Mouse (Mus musculus) intestine, postnatal 0 days (tissue): ENCODE results near the gene Trp73. TPM values are rescaled to one million over a fixed set of nuclear protein-coding genes. Genes with fewer than 3 reads are reported as not detected.

Experiments used
- ATAC-seq: fragments of 200-750 bp; cut with Nextera tagmentation; 2 replicates; pipeline ENCODE4 v1.8.0; 2017; ENCODE audit warnings: mild to moderate bottlenecking, moderate TSS enrichment, moderate library complexity
- H3K27ac ChIP-seq: fragments of 300-500 bp; sonication (generic); 2 replicates; pipeline ENCODE4 v1.5.1; 2014; ENCODE audit warnings: mild to moderate bottlenecking, low read depth, low read length, moderate library complexity
- H3K27me3 ChIP-seq: fragments of 300-500 bp; sonication (generic); replicated peaks from 2 replicates; pipeline ENCODE4 v1.6.1; 2014; ENCODE audit warnings: low read length, mixed read lengths; ENCODE audit not compliant: control insufficient read depth, insufficient read depth
- H3K36me3 ChIP-seq: fragments of 300-500 bp; sonication (generic); 2 replicates; pipeline ENCODE4 v1.6.1; 2014; ENCODE audit warnings: mild to moderate bottlenecking, moderate library complexity; ENCODE audit not compliant: control insufficient read depth, insufficient read depth
- H3K4me1 ChIP-seq: fragments of 300-500 bp; sonication (generic); replicated peaks from 2 replicates; pipeline ENCODE4 v1.6.1; 2014; ENCODE audit warnings: antibody characterized with exemption, low read length, mixed read lengths; ENCODE audit not compliant: control insufficient read depth, insufficient read depth
- H3K4me2 ChIP-seq: fragments of 300-500 bp; sonication (generic); replicated peaks from 2 replicates; pipeline ENCODE4 v1.6.1; 2014; ENCODE audit warnings: low read depth, mild to moderate bottlenecking, moderate library complexity
- H3K4me3 ChIP-seq: fragments of 300-500 bp; sonication (generic); 2 replicates; pipeline ENCODE4 v1.5.1; 2014; ENCODE audit warnings: low read depth, low read length
- H3K9ac ChIP-seq: fragments of 300-500 bp; sonication (generic); 2 replicates; pipeline ENCODE4 v1.6.1; 2014; ENCODE audit warnings: mild to moderate bottlenecking, low read depth, low read length
- H3K9me3 ChIP-seq: fragments of 300-500 bp; sonication (generic); 2 replicates; pipeline ENCODE4 v1.6.1; 2016; ENCODE audit warnings: mixed run types; ENCODE audit not compliant: control insufficient read depth
- CTCF ChIP-seq: sonication (generic); IDR thresholded peaks from 2 replicates; pipeline ENCODE4 v1.5.1; 2016; ENCODE audit warnings: low read depth, mild to moderate bottlenecking, control low read depth, antibody characterized with exemption, moderate library complexity
- WGBS: fragments of 180-500 bp; shearing (Covaris S2); extraction: QIAGEN DNeasy Blood & Tissue Kit; methylation state at CpG from one replicate; pipeline ENCODE4 v1.1.7; 2014; 5-methylcytosine and 5-hydroxymethylcytosine counted together
- polyA plus RNA-seq: library from polyadenylated mRNA; unstranded; fragments of >200 nt; fragmentation: Nextera tagmentation; extraction: Ambion mirVana; gene quantifications from 2 replicates; pipeline ENCODE4 v1.2.1, GENCODE M21; 2015

Gene Trp73
- polyA plus RNA-seq, 1 experiment from 2014 or later: 0.03 TPM

- H3K27ac ChIP-seq: no peak overlapping the region
- H3K4me2 ChIP-seq: no peak overlapping the region
- no peak overlapping the region for H3K4me3 ChIP-seq
- H3K27me3 ChIP-seq: no peaks in the 10 kb centered on the region
- H3K4me1 ChIP-seq: no peaks in the 10 kb centered on the region
- no peak for TF ChIP-seq CTCF
- ATAC-seq: no peak
- H3K36me3 ChIP-seq: peaks cover 37% of the 10 kb centered on the region
- H3K9ac ChIP-seq: no peak overlapping the region
- no peaks in the 10 kb centered on the region for H3K9me3 ChIP-seq
- WGBS: 72% methylated on average over 4 of the region's 4 CpGs
These were observed 132.2 kb downstream of the Trp73 start for GRCm38 (mm10) chr4:154007759-154008158.

DNA sequence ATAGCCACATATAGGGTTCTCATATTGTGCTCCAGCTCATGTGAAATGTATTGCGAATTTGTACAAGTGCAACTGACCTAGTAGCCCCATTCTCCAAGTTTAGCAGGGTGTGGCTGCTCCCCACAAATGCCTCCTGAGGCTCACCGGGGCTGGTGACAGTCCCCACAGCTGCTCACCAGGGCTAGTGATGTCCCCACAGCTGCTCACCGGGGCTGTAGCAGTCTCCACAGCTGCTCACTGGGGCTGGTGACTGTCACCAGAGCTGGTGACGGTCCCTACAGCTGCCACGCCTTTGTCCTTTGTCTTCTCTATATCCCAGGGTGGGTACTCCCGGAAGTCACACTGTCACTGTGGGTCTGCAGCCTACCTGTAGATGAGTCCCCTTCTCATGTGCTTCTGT is 133.7 kb downstream of the Trp73 start:
- H3K36me3 ChIP-seq: peaks cover 42% of the 10 kb centered on the region
- no peak overlapping the region for H3K9ac ChIP-seq
- no peak for TF ChIP-seq CTCF
- H3K4me1 ChIP-seq: no peaks in the 10 kb centered on the region
- no peak overlapping the region for H3K27ac ChIP-seq
- no peak overlapping the region for H3K4me2 ChIP-seq
- H3K9me3 ChIP-seq: no peaks in the 10 kb centered on the region
- no peak overlapping the region for H3K4me3 ChIP-seq
- ATAC-seq: no peak
- no peaks in the 10 kb centered on the region for H3K27me3 ChIP-seq
- WGBS: 84% methylated on average over 6 of the region's 6 CpGs

Other genes starting within 250 kb of the Trp73 start
- gene A430005L14Rik, start 183.0 kb downstream of the Trp73 start, polyA plus RNA-seq: 60.8 and 62.6 TPM in 2 replicates
- gene Dffb, start 165.1 kb downstream of the Trp73 start, polyA plus RNA-seq: 6.5 and 6.7 TPM in 2 replicates
- 3.8 and 4.0 TPM in 2 replicates for gene Cep104, start 165.0 kb downstream of the Trp73 start, polyA plus RNA-seq
- gene Lrrc47, start 128.5 kb downstream of the Trp73 start, polyA plus RNA-seq: 13.1 and 15.8 TPM in 2 replicates
- gene Smim1, start 114.0 kb downstream of the Trp73 start, polyA plus RNA-seq: 160 and 174 TPM in 2 replicates
- 0.05 TPM in 1 of 2 replicates, not detected in the other for gene Ccdc27, start 97.5 kb downstream of the Trp73 start, polyA plus RNA-seq
- gene Wrap73, start 2.2 kb upstream of the Trp73 start, polyA plus RNA-seq: 13.2 and 15.0 TPM in 2 replicates
- 90.3 and 95.4 TPM in 2 replicates for gene Tprgl, start 20.5 kb upstream of the Trp73 start, polyA plus RNA-seq
- gene Megf6, start 30.5 kb upstream of the Trp73 start, polyA plus RNA-seq: 4.4 and 4.5 TPM in 2 replicates
- 65.9 and 69.4 TPM in 2 replicates for gene Arhgef16, start 161.5 kb upstream of the Trp73 start, polyA plus RNA-seq
- not detected in 2 replicates for gene B230104I21Rik, start 195.9 kb upstream of the Trp73 start, polyA plus RNA-seq